ENCODE assay signal across 8 mouse cellular contexts in genomic region chr11:96997380-96997956, GRCm38 (mm10). TPM values are rescaled to one million over a fixed set of nuclear protein-coding genes. Genes with fewer than 3 reads are reported as not detected.
DNase-seq lines count a peak whose midpoint lies in the region; ATAC-seq and TF ChIP-seq lines count a peak whose summit lies in the region.

No protein-coding gene starts in this region.

- peak; percentile 28 for ATAC-seq in stomach, postnatal 0 days (ENCODE audit: low FRiP score, low TSS enrichment)

- H3K4me1 ChIP-seq in lung, adult 2 months (ENCODE audit: control insufficient read depth, insufficient read depth, low read length): 0 out of 2 replicates have a peak, but pooled peaks cover 2% of the 10 kb centered on the region
- H3K4me1 ChIP-seq in stomach, postnatal 0 days (replicated peaks; ENCODE audit: control insufficient read depth, insufficient read depth): no peaks in the 10 kb centered on the region

- H3K27ac ChIP-seq in stomach, postnatal 0 days (replicated peaks): 0 out of 2 replicates have a peak overlapping the region, but pooled peaks have one; percentile 24

- no peak for TF ChIP-seq CTCF in lung, adult 2 months (IDR thresholded peaks at IDR 0.05; ENCODE audit: insufficient read depth, low read length)
- TF ChIP-seq CTCF in stomach, postnatal 0 days (IDR thresholded peaks at IDR 0.05; ENCODE audit: low read depth): no peak

- TF ChIP-seq POLR2A in lung, adult 2 months (IDR thresholded peaks at IDR 0.05; ENCODE audit: borderline replicate concordance, extremely low read depth, low read depth, low read length): 0 out of 2 replicates have a peak, but pooled peaks have one; percentile 9

- no peaks in the 10 kb centered on the region for H3K36me3 ChIP-seq in stomach, postnatal 0 days (ENCODE audit: control insufficient read depth, insufficient read depth, low read length)

- WGBS in lung, adult 2 months: 19% methylated on average over 30 of the region's 30 CpGs
- 15% methylated on average over 25 of the region's 30 CpGs for whole genome bisulfite sequencing in stomach, postnatal 0 days

- H3K9ac ChIP-seq in stomach, postnatal 0 days (ENCODE audit: low read length): peak overlapping the region; percentile 65

- peak overlapping the region; percentile 57 for H3K4me2 ChIP-seq in stomach, postnatal 0 days (replicated peaks; ENCODE audit: low read depth)

- DNase-seq in lung, adult 2 months: no peak
- no peak for DNase-seq in lung, postnatal 14 days
- peak; percentile 67 for DNase-seq in cerebellum, adult 9-11 months
- peak; percentile 19 to 32 for DNase-seq in heart, adult 9 months (ENCODE audit: low spot score in 2 of 2)
- peak; percentile 53 for DNase-seq in kidney, adult 18-20 months
- peak; percentile 63 for DNase-seq in lung, postnatal 10 days
- DNase-seq in stomach, postnatal 0 days (ENCODE audit: low spot score): peak; percentile 54
- no peak for DNase-seq in urinary bladder, adult 2 months (ENCODE audit: low spot score)

- no peaks in the 10 kb centered on the region for H3K27me3 ChIP-seq in stomach, postnatal 0 days (ENCODE audit: control insufficient read depth, insufficient read depth, low read length)

- H3K4me3 ChIP-seq in lung, adult 2 months (replicated peaks; ENCODE audit: extremely low read depth, low read depth, low read length): no peak overlapping the region
- peak overlapping the region; percentile 28 for H3K4me3 ChIP-seq in stomach, postnatal 0 days (ENCODE audit: low read depth, low read length)

- H3K9me3 ChIP-seq in stomach, postnatal 0 days (ENCODE audit: control insufficient read depth, low read length): no peaks in the 10 kb centered on the region

- no peak for TF ChIP-seq EP300 in stomach, postnatal 0 days (optimal IDR thresholded peaks at IDR 0.05)

RNA-seq across cellular contexts. Expression of gene Sp2, which starts 14.7 kb away (rescaled TPM):
- 23.1 and 26.3 TPM in 2 replicates for polyA plus RNA-seq in lung, adult 2 months (2012; rRNA removed)
- 5.8 and 7.1 TPM in 2 replicates for polyA plus RNA-seq in stomach, postnatal 0 days (2015; fragmentation: Nextera tagmentation; extraction: Ambion mirVana)
- 7.7 and 13.9 TPM in 2 replicates for polyA plus RNA-seq in urinary bladder, adult 2 months (2012; rRNA removed)

RNA-seq across cellular contexts. Expression of gene Sp6, which starts 15.7 kb away (rescaled TPM):
- 5.0 and 8.5 TPM in 2 replicates for polyA plus RNA-seq in lung, adult 2 months (2012; rRNA removed)
- polyA plus RNA-seq in stomach, postnatal 0 days (2015; fragmentation: Nextera tagmentation; extraction: Ambion mirVana): 21.2 and 22.0 TPM in 2 replicates
- polyA plus RNA-seq in urinary bladder, adult 2 months (2012; rRNA removed): 6.7 and 7.6 TPM in 2 replicates

RNA-seq across cellular contexts. Expression of gene Scrn2, which starts 32.3 kb away (rescaled TPM):
- 16.2 and 20.2 TPM in 2 replicates for polyA plus RNA-seq in lung, adult 2 months (2012; rRNA removed)
- 11.8 and 12.5 TPM in 2 replicates for polyA plus RNA-seq in stomach, postnatal 0 days (2015; fragmentation: Nextera tagmentation; extraction: Ambion mirVana)
- polyA plus RNA-seq in urinary bladder, adult 2 months (2012; rRNA removed): 10.3 and 12.5 TPM in 2 replicates

RNA-seq across cellular contexts. Expression of gene Lrrc46, which starts 43.7 kb away (rescaled TPM):
- polyA plus RNA-seq in lung, adult 2 months (2012; rRNA removed): 3.7 and 4.3 TPM in 2 replicates
- polyA plus RNA-seq in stomach, postnatal 0 days (2015; fragmentation: Nextera tagmentation; extraction: Ambion mirVana): 0.36 and 0.45 TPM in 2 replicates
- polyA plus RNA-seq in urinary bladder, adult 2 months (2012; rRNA removed): 0.21 and 0.52 TPM in 2 replicates

RNA-seq across cellular contexts. Expression of gene Mrpl10, which starts 43.9 kb away (rescaled TPM):
- polyA plus RNA-seq in lung, adult 2 months (2012; rRNA removed): 64.8 and 80.5 TPM in 2 replicates
- polyA plus RNA-seq in stomach, postnatal 0 days (2015; fragmentation: Nextera tagmentation; extraction: Ambion mirVana): 56.3 and 60.8 TPM in 2 replicates
- polyA plus RNA-seq in urinary bladder, adult 2 months (2012; rRNA removed): 60.0 and 63.9 TPM in 2 replicates

Comparison
In these comparisons a context has a peak if more than half of its experiments do, and no peak if none do; other contexts are left out.
1. DNase-seq: peak in cerebellum, adult 9-11 months (single experiment), heart, adult 9 months (2 of 2), kidney, adult 18-20 months (single experiment), lung, postnatal 10 days (single experiment) and stomach, postnatal 0 days (single experiment); none in lung, adult 2 months (single experiment), lung, postnatal 14 days (single experiment) and urinary bladder, adult 2 months (single experiment).